Mouse (Mus musculus) cerebellum, adult 9-11 months (tissue): ENCODE data around the gene Tnfrsf13c.
A peak's percentile ranks its signal among the peaks of the same experiment; 100 is the strongest.

Source experiments
- DNase-seq: peaks from one replicate; pipeline ENCODE4 v3.0.0; 2022

The Tnfrsf13c gene

DNA sequence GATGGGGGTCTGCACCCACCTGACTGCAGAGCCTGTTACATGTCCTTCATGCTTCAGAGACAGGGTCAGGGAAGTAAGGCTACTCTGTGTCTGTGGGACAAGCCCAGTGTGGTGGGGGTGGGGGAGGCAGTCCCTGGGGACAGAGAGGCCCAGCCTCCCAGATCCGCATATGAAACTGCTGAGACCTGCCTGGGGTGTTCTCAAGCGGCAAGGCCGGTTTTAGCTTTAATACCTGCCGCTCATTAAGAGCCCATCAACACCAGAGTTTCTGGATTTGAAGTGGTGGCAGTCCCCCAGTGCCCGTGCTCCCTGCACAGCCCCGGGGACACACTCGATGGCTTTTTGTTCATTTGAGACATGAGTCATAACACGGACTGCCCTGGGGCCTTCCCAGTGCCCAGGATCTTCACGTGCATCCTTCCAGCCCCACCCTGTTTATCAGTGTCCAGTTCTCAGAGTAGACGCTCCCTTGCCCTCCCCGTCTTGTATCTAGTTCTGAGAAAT, 5.4 kb upstream of the Tnfrsf13c start:
- no peak for DNase-seq

DNA sequence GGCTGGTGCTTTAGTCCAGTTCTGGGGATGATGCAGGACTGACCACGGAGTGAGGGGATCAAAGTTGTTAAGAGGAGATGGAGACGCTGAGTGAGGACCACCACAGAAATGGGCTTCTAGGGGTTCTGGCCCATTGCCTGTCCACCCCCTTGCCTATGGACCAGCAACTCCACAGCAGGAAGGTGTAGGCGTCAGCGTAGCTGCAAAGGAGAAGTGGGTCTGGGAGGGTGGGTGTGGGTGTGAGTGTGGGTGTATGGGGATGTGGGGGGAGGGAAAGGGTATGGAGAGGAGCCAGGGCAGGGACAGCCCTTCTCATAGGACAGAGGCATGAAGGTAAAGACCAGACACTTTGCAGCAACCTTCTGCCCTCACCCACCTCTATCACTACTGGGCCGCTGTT, 1.6 kb upstream of the Tnfrsf13c start:
- peak; percentile 30 for DNase-seq

DNA sequence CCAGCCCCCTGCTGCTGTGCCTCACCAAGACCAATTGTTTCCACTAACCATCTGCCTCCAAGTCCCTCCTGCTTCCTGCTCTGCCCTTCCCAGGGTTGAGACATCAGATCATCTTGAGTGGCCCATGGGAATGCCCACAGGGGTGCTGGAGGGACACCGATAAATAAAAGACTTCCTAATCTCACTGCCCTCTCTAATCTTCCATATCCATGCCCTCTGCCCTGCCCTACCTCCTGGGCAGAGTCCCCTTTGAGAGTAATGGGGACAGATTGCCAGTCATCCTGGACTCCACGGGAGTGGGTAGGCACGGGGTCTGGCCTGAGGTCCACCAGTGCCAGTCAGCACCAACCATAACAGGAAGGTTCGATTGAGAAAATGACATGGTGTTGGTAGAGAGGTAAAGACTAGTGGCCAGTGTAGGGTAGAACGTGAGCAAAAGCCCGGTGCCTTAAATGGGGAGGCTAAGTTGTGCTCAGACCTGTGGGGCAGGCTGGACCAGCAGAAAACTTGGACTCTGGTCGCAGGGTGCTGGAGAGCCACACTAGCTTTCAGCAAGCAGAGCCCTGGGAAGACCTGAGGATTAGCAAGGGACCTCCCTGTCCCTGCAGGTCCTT, 540 bp upstream of the Tnfrsf13c start:
- DNase-seq = peak; percentile 40

GRCm38 (mm10) chr15:82223251-82223650, 918 bp downstream of the Tnfrsf13c start:
- DNase-seq = no peak

GRCm38 (mm10) chr15:82221104-82221860, 2.9 kb downstream of the Tnfrsf13c start:
- DNase-seq = no peak

DNA sequence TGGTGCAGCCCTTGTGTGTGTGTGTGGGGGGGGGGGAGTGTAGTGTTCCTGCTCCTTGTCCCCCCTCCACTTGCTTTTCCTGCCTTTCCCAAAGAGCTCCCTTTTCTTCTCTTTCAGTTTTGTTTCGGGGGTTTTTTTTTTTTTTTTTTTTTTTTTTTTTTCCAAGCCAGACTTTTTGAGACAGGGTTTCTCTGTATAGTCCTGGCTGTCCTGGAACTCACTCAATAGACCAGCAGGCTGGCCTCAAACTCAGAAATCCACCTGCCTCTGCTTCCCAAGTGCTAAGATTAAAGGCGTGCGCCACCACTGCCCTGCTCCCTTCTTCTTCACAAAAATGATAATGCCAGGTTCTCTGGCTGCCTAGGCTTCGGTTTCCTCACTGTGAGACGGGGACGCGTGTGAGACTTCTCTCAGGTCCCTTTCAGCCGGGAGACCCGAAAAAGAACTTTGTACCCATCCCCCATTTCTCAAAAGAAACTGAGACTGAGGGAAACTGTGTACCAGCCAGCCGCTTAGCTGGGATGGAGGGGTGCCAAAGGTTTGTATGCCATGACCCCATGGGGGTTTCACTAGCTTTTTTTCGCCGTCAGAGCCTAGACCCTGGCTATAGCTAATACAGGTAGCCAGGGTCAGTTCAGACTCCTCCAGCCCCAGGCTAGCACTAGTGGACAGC, 4.0 kb downstream of the Tnfrsf13c start:
- no peak for DNase-seq

DNA sequence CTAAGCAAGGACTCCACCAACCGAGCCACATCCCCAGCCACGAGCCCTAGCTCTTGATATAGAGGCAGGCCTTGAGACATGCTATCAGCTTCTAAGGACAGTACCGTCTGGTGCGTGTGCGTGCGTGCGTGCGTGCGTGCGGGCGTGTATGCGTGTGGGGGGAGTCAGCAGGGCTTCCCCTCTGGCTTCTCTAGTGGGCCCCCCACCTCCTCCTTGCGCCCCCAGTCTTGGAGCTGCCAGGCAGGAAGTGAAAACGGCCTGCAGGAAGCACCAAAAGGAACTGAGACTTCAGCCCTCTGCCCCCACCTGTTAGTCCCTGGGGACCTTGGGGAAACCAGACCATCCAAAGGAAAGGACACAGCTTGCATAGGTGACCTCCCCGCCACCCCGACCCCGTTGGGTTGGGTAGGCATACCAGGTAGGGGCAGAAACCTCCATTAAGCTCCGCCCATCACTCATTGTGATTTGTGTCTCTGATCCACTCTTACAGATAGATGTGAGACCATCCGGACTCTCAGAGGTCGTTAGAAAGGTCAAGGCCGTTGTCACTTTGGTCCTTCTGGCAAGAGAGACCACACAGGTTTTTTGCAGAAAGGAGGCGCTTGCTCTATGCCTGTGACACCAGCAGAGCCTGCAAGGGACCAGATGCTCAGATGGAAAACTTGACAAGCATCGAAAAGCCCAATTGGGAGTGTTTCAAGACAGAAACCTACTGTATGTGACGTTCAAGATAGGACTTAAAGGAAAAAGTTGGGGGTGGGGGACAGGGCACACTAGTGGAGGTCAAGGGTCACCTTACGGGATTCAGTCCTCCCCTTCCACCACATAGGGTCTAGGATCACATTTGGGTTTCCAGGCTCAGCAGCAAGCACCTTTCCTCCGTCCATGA, 5.1 kb downstream of the Tnfrsf13c start:
- DNase-seq = no peak

DNA sequence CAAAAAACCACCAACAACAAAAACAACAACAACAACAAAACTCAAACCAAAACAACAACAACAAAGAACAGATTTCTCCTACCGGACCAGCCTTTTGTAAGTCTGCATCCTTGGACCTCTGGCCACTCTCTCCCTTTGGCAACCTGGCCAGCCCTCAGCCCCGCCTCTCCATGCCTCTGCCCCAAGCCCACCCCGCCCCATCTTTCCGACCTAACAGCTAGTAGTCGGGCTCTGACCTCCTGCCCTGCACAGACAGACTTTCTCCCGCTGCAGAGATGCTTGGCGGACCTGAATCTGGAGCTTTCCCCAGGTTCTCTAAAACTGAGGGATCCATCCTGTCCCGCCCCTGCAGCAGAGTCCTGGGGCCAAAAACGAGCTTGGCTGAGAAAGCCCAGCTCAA, 6.2 kb downstream of the Tnfrsf13c start:
- no peak for DNase-seq

DNA sequence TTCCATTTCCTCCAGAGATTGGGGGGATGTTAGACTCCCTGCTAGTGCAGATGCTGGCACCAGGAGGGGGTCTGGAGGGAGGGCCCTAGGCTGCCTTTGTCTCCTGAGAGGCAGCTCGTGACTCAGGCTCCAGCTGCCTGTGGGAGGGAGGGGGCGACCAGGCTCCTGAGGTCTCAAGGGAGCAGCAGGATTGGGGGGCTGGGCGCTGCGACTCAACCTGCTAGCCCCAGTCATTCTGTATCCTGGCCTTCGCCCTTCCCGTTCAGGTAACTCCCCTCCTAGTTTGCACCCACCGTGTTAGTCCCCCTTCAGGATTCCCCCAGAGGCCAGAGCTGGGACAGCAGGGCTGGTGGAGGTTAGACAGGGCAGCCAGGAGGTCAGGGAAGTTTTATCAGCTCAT, 7.1 kb downstream of the Tnfrsf13c start:
- peak; percentile 66 for DNase-seq

- DNase-seq = peak; percentile 75
These were observed 7.9 kb downstream of the Tnfrsf13c start for GRCm38 (mm10) chr15:82216142-82216827.

GRCm38 (mm10) chr15:82215332-82216046, 8.7 kb downstream of the Tnfrsf13c start:
- DNase-seq = peak; percentile 87

- peak; percentile 75 for DNase-seq
These were observed 10.9 kb downstream of the Tnfrsf13c start for GRCm38 (mm10) chr15:82213222-82213621.

- DNase-seq = peak; percentile 77
These were observed 11.5 kb downstream of the Tnfrsf13c start, which contains the start of gene Shisa8 for GRCm38 (mm10) chr15:82212752-82213063. Gene Shisa8, minus strand, starts transcription at chr15:82212815.

- peak; percentile 76 for DNase-seq
These were observed 12.0 kb downstream of the Tnfrsf13c start for GRCm38 (mm10) chr15:82211911-82212751.

GRCm38 (mm10) chr15:82211281-82211680, 12.9 kb downstream of the Tnfrsf13c start:
- peak; percentile 53 for DNase-seq

DNA sequence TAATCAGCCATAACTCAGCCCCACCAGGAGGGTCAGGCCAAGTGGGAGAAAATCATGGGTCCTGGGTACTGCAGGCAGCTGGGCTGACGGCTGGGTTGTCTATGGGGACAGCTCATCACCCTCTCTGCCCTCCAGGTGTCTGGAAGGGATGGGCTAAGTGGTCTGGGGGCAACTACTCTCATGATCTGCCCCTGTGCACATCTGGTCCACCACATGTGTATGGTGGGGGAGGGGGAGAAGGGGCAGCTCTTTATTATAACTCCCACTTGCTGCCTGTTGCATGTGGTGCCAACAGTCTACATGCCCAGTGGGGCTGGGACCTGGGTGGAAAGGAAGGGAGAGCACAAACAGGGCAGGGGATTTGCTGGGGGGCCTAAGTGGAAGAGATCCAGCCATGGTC, 13.4 kb downstream of the Tnfrsf13c start:
- DNase-seq = peak; percentile 75

DNA sequence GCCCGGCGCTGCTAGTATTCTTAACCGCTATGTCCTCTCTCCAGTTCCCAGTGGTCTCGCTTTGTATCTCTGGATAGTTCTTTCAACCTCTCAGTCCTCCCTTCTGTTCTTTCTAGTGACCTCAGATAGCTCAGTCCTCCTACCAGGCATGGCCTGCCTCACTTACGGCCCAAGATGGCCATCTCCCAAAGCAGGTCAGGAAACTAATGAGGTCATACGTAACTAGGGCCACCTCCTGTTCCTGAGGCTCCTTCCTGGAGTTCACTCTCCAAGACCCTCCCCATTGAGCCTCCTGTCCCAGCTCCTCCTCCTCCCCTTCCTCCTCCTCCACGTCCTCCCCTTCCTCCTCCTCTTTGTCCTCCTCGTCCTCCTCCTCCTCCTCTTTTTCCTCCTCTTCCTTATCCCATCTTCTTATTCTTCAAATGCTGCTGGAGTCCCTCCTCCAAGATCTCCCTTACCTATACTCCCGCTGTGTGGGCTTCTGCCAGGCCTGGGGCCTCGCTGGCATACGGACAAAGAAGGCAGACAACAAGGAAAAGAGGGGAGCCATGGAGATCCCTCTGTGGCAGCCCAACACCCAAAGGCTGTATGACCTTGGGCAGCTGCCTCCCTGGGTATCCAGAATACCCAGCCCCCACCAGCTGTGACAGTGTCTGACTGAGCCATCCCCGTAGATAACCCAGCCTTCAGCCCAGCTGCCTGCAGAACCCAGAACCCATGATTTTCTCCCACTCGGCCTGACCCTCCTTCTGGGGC, 14.7 kb downstream of the Tnfrsf13c start:
- DNase-seq = peak; percentile 78

DNA sequence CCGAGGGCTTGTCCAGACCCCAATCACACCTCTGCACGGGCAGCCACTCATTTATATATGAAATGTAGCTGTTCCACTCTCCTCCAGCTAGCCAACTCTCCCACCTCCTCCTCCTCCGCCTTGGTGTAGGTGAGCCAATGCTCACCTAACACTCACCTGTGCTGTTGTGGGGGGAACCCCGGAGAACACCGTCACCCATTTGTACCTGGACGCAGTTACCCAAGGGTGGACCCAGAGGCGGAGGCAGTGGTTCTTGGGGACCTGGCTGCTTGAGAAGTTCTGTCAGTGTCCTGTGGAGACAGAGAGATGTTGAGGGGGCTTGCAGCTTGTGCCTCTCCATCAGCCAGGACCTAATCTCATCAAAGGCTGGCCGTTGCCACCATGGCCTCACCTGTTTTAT, 15.9 kb downstream of the Tnfrsf13c start:
- peak; percentile 62 for DNase-seq

- peak; percentile 71 for DNase-seq
These were observed 16.5 kb downstream of the Tnfrsf13c start for GRCm38 (mm10) chr15:82207504-82208219.
